Comparison of ENCODE assay signal across 1 mouse cellular context in the genomic region with DNA sequence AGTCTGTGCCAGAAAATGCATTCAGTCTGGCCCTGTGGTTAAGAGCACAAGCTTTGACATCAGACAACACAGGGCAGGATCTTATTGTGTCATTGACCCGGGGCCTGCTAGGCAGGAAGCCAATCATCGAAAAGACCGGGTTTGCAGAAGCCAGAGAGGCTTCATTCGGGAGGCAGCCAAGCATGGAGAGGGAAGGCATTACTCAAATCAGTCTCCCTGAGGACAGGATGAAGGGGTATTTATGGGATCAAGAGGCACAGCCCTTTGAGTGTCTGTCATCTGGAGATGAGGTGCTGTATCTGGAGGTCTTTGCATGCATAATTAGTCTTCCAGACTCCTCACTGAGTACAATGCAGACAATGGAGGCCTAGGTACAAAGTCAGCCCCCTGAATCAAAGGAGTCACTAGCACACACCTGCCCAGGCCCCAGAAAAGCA.
TF ChIP-seq lines count a peak whose summit lies in the region.

No protein-coding gene starts in this region.

TF ChIP-seq in CH12.LX, 34 proteins besides CTCF, POLR2A, EP300 and RAD21 (continued from another document):
- TF ChIP-seq E2F4 (IDR thresholded peaks at IDR 0.05; ENCODE audit: insufficient replicate concordance, low read depth, low read length) (no peak), MAZ (IDR thresholded peaks at IDR 0.05; ENCODE audit: low read depth, low read length) (no peak), POLR2AphosphoS2 (IDR thresholded peaks at IDR 0.05; ENCODE audit: low read depth, low read length) (no peak), MEF2A (IDR thresholded peaks at IDR 0.05; ENCODE audit: borderline replicate concordance, low read depth, low read length) (peak; percentile 32; the same call in 1 of the 2 replicates), GABPA (IDR thresholded peaks at IDR 0.05; ENCODE audit: insufficient replicate concordance, low read depth, low read length) (no peak), NRF1 (IDR thresholded peaks at IDR 0.05; ENCODE audit: low read depth, low read length) (no peak), BHLHE40 (IDR thresholded peaks at IDR 0.05; ENCODE audit: low read depth, low read length) (peak; percentile 39), JUN (IDR thresholded peaks at IDR 0.05; ENCODE audit: insufficient read depth, low read depth, low read length) (no peak), KAT2A (IDR thresholded peaks at IDR 0.05; ENCODE audit: insufficient replicate concordance, low read length) (no peak), SMC3 (IDR thresholded peaks at IDR 0.05; ENCODE audit: low read depth, low read length) (no peak), ZMIZ1 (IDR thresholded peaks at IDR 0.05; ENCODE audit: low read depth, low read length) (no peak), NELFE (IDR thresholded peaks at IDR 0.05; ENCODE audit: low read depth, low read length) (no peak), HCFC1 (IDR thresholded peaks at IDR 0.05; ENCODE audit: low read depth, low read length) (no peak), TBP (conservative IDR thresholded peaks at IDR 0.05; ENCODE audit: low read depth, low read length) (no peak), MAFK (IDR thresholded peaks at IDR 0.05; ENCODE audit: insufficient replicate concordance, low read length) (no peak), MAX (IDR thresholded peaks at IDR 0.05; ENCODE audit: low read length) (peak; percentile 23; the same call in 1 of the 2 replicates), RCOR1 (conservative IDR thresholded peaks at IDR 0.05; ENCODE audit: low read depth, low read length) (no peak), UBTF (IDR thresholded peaks at IDR 0.05; ENCODE audit: low read depth, low read length) (no peak), USF1 (IDR thresholded peaks at IDR 0.05; ENCODE audit: low read depth, low read length) (no peak), MXI1 (IDR thresholded peaks at IDR 0.05; ENCODE audit: low read depth, low read length) (no peak), USF2 (conservative IDR thresholded peaks at IDR 0.05; ENCODE audit: low read depth, low read length) (no peak), ZC3H11A (IDR thresholded peaks at IDR 0.05; ENCODE audit: low read depth, low read length) (no peak), SIN3A (IDR thresholded peaks at IDR 0.05; ENCODE audit: low read length) (peak; percentile 47; the same call in 1 of the 2 replicates), ELF1 (IDR thresholded peaks at IDR 0.05; ENCODE audit: low read depth, low read length) (no peak), ZKSCAN1 (IDR thresholded peaks at IDR 0.05; ENCODE audit: borderline replicate concordance, low read depth, low read length) (no peak), MYC (IDR thresholded peaks at IDR 0.05; ENCODE audit: low read depth, low read length) (no peak), ETS1 (conservative IDR thresholded peaks at IDR 0.05; ENCODE audit: low read depth, low read length) (peak; percentile 62), PAX5 (IDR thresholded peaks at IDR 0.05; ENCODE audit: low read length) (no peak)
